ENCODE assay signal across 26 mouse cellular contexts in genomic region chr13:16204097-16204496, GRCm38 (mm10).
DNase-seq lines count a peak whose midpoint lies in the region; ATAC-seq and TF ChIP-seq lines count a peak whose summit lies in the region.
"Had no signal": no experiment of that assay in that cellular context is flagged by ENCODE, and none has a peak within 500 bp of the region (broad histone marks: within the 10 kb centered on the region; RNA-seq: fewer than 3 reads in every experiment).

No protein-coding gene starts in this region.

- H3K36me3 ChIP-seq in C2C12 (ENCODE audit: control insufficient read depth, insufficient read depth) (no peaks in the 10 kb centered on the region), myocyte (ENCODE audit: control insufficient read depth, insufficient read depth) (no peaks in the 10 kb centered on the region)
- H3K36me3 ChIP-seq: embryonic facial prominence, embryonic 12.5 days; embryonic facial prominence, embryonic 15.5 days; forebrain, embryonic 15.5 days; G1E; heart, embryonic 12.5 days; heart, embryonic 15.5 days; hindbrain, embryonic 15.5 days had no signal

- peak; percentile 39 for DNase-seq in 3T3-L1 (ENCODE audit: low read depth, low spot score)
- no peak for DNase-seq in left cerebral cortex, adult 18-20 months (ENCODE audit: low spot score in 2 of 2)
- no peak for DNase-seq in layer of hippocampus, postnatal 10 days (ENCODE audit: low spot score in 2 of 2)
- no peak for DNase-seq in heart, postnatal 14 days
- DNase-seq: adrenal gland, postnatal 10 days; adrenal gland, postnatal 36 days; cerebellum, adult 18-20 months; cerebellum, adult 9-10 months; cerebellum, postnatal 14 days; gastrocnemius, postnatal 10 days; gastrocnemius, postnatal 36 days; heart, adult 11 months; heart, postnatal 10 days; heart, postnatal 4 days had no signal

- no peak overlapping the region for H3K4me2 ChIP-seq in myocyte (ENCODE audit: low read depth)
- H3K4me2 ChIP-seq: embryonic facial prominence, embryonic 12.5 days; embryonic facial prominence, embryonic 15.5 days; forebrain, embryonic 15.5 days; heart, embryonic 12.5 days; heart, embryonic 15.5 days; hindbrain, embryonic 15.5 days had no signal

- H3K79me3 ChIP-seq in C2C12 (ENCODE audit: low read depth) = no peaks in the 10 kb centered on the region

- no peaks in the 10 kb centered on the region for H3K79me2 ChIP-seq in C2C12 (ENCODE audit: control insufficient read depth, insufficient read depth)
- H3K79me2 ChIP-seq in myocyte (ENCODE audit: control insufficient read depth, insufficient read depth) = no peaks in the 10 kb centered on the region

- peak; percentile 95 for ATAC-seq in granulocyte monocyte progenitor cell, adult 5-6 weeks (replicated peaks; ENCODE audit: poor library complexity, severe bottlenecking)
- ATAC-seq: forebrain, embryonic 15.5 days; intestine, postnatal 0 days had no signal

- H3ac ChIP-seq in C2C12 (ENCODE audit: control insufficient read depth, insufficient read length, low read depth) (no peak overlapping the region), myocyte (ENCODE audit: control insufficient read depth, insufficient read length) (no peak overlapping the region)

- intact Hi-C loops in heart, postnatal 14 days (cut with DNase I) = no loop called here

- H3K27me3 ChIP-seq in C2C12 (ENCODE audit: control insufficient read depth, insufficient read depth, insufficient read length) = no peaks in the 10 kb centered on the region
- no peaks in the 10 kb centered on the region for H3K27me3 ChIP-seq in myocyte (ENCODE audit: control insufficient read depth, insufficient read depth, insufficient read length)
- H3K27me3 ChIP-seq: CH12.LX; embryonic facial prominence, embryonic 12.5 days; embryonic facial prominence, embryonic 15.5 days; forebrain, embryonic 15.5 days; heart, embryonic 12.5 days; heart, embryonic 15.5 days; hindbrain, embryonic 15.5 days had no signal

- no peak for TF ChIP-seq POLR2A in myocyte (IDR thresholded peaks at IDR 0.05; ENCODE audit: insufficient read length, low read depth)

- no peak for TF ChIP-seq CTCF in C2C12 (IDR thresholded peaks at IDR 0.05; ENCODE audit: control insufficient read depth, insufficient read depth, insufficient read length)

- H3K4me3 ChIP-seq in C2C12 (ENCODE audit: insufficient read depth, poor library complexity, severe bottlenecking) = no peak overlapping the region
- H3K4me3 ChIP-seq in myocyte = no peak overlapping the region
- H3K4me3 ChIP-seq: embryonic facial prominence, embryonic 12.5 days; embryonic facial prominence, embryonic 15.5 days; forebrain, embryonic 15.5 days; heart, embryonic 12.5 days; heart, embryonic 15.5 days; hindbrain, embryonic 15.5 days had no signal

TF ChIP-seq in C2C12, 6 proteins besides CTCF, POLR2A, EP300 and RAD21:
- no peak for TF ChIP-seq FOSL1 (IDR thresholded peaks at IDR 0.05; ENCODE audit: insufficient read depth, low read length, poor library complexity, severe bottlenecking)
- TF ChIP-seq MAX (IDR thresholded peaks at IDR 0.05) = no peak
- TF ChIP-seq CEBPB (IDR thresholded peaks at IDR 0.05; ENCODE audit: low read depth) = peak; percentile 57

TF ChIP-seq in myocyte, 11 proteins besides CTCF, POLR2A, EP300 and RAD21:
- TF ChIP-seq CEBPB (IDR thresholded peaks at IDR 0.05; ENCODE audit: insufficient read depth, poor library complexity, severe bottlenecking) (peak; percentile 67), POLR2AphosphoS2 (IDR thresholded peaks at IDR 0.05; ENCODE audit: insufficient read length, low read depth) (no peak)
TF ChIP-seq in myocyte: peak in this region for 1.
